Mouse (Mus musculus): ENCODE data around the gene Hint2.

Gene Hint2

DNA sequence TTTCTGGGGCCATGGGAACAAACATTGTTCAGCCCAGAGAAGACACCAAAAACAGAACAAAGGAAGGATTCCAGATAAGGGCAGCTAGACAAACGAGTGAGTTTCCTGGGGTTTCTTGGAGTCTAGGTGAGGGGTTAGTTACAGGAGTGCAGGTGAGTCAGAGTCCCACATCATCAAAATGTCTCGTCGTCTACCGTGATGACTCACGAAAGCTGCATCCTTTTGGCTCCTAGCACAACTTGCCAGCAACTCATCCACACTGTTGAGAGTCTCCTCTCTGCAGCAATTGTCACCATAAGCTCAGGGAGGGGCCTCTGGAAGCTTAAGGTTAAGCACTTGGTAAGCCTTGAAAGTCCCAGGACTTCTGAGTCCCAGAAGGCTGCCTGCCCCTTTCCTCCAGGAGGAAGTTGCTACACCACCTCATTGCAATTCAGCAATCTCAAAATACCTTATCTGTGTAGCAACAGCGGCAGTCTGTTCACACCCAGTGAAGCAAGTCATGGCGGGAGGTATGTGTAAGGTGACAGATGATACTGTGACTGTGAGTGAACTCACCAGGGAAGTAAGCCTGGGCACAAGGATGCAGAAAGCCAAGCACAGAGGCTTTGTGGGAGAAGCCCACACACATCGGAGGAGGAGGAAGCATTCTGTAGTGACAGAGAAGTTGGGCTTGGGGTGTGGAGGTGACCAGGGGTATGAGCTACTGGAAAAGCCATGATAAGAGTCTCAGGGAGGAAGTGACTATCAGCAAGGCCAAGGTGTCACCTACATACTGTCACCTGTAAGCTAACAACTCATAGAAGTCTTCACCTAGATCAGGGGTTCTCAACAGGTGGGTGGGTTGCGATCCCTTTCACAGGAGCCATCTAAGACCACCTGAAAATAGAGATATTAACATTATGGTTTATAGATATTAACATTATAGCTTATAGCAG is 51.2 kb downstream of the Hint2 start:
- peak; percentile 56 to 74 for DNase-seq (ENCODE audit: low spot score in 2 of 2)

Data from spleen, postnatal 4 days (tissue).